Mouse (Mus musculus) heart, adult 2 months (tissue): ENCODE data around the gene Ubald2.

Source experiments
- CTCF ChIP-seq: fragments of 200-600 bp; IDR thresholded peaks from 2 replicates; pipeline ENCODE4 v1.8.1; 2022; ENCODE audit warnings: antibody characterized with exemption, mild to moderate bottlenecking, moderate library complexity
- EP300 ChIP-seq: fragments of 200-500 bp; IDR thresholded peaks from 2 replicates; pipeline ENCODE4 v1.6.1; 2011; ENCODE audit warnings: low read depth, low read length, control low read depth; ENCODE audit not compliant: insufficient read depth
- POLR2A ChIP-seq: fragments of 200-500 bp; IDR thresholded peaks from 2 replicates; pipeline ENCODE4 v1.6.1; 2011; ENCODE audit warnings: mild to moderate bottlenecking, low read depth, low read length, control low read depth; ENCODE audit not compliant: insufficient read depth

- TF ChIP-seq CTCF: no peak
- TF ChIP-seq EP300: no peak
- no peak for TF ChIP-seq POLR2A
Measured at GRCm38 (mm10) chr11:116400560-116400959, 33.3 kb upstream of the Ubald2 start.
